Mouse (Mus musculus) CH12.LX (cell line): ENCODE data around the gene Gm853. TPM values are rescaled to one million over a fixed set of nuclear protein-coding genes. Genes with fewer than 3 reads are reported as not detected.

Experiments used
- DNase-seq: peaks from one replicate; pipeline ENCODE4 v3.0.0-alpha.2; 2013; ENCODE audit errors: extremely low read depth
- H3K27ac ChIP-seq: 2 replicates; pipeline ENCODE4 v1.5.1; 2012; ENCODE audit warnings: low read depth, mild to moderate bottlenecking, control low read depth, moderate library complexity; ENCODE audit not compliant: insufficient read depth
- H3K27me3 ChIP-seq: replicated peaks from 2 replicates; pipeline ENCODE3; 2012; ENCODE audit warnings: inconsistent platforms
- H3K36me3 ChIP-seq, 2 experiments: replicated peaks in 1 of 2; 2 replicates each; pipeline versions ENCODE3 to v1.6.1; 2012; ENCODE audit warnings: inconsistent platforms in 1 of 2, low read length in 1 of 2, mild to moderate bottlenecking in 1 of 2, mixed read lengths in 1 of 2, moderate library complexity in 1 of 2; ENCODE audit not compliant: control insufficient read depth in 1 of 2, insufficient read depth in 1 of 2
- H3K4me1 ChIP-seq, 2 experiments: 2 replicates each; pipeline ENCODE4 v1.6.1; 2012; ENCODE audit warnings: inconsistent platforms in 1 of 2, moderate library complexity in 1 of 2; ENCODE audit not compliant: insufficient read depth in 2 of 2, control insufficient read depth in 1 of 2
- H3K4me2 ChIP-seq: 2 replicates; pipeline ENCODE4 v1.6.1; 2012; ENCODE audit warnings: low read depth, mild to moderate bottlenecking, control low read depth; ENCODE audit not compliant: poor library complexity, insufficient read depth, severe bottlenecking
- H3K4me3 ChIP-seq, 3 experiments: fragments of 150-350 bp in 1 of 3; sonication (generic) in 1 of 3; replicated peaks in 1 of 3; 2 replicates each; pipeline versions ENCODE3 to v1.5.1; 2011 to 2012; ENCODE audit warnings: low read depth in 2 of 3, low read length in 2 of 3, mild to moderate bottlenecking in 2 of 3, moderate library complexity in 2 of 3, control low read depth in 1 of 3, improper control_type of control experiment in 1 of 3, inconsistent platforms in 1 of 3, mixed read lengths in 1 of 3; ENCODE audit not compliant: poor library complexity in 1 of 3
- H3K79me2 ChIP-seq: replicated peaks from 2 replicates; pipeline ENCODE4 v1.6.1; 2012; ENCODE audit warnings: mild to moderate bottlenecking, moderate library complexity; ENCODE audit not compliant: control insufficient read depth, poor library complexity, insufficient read depth, severe bottlenecking; ENCODE audit errors: extremely low read depth
- H3K9ac ChIP-seq: 2 replicates; pipeline ENCODE4 v1.6.1; 2012; ENCODE audit warnings: low read depth, mild to moderate bottlenecking, control low read depth, moderate library complexity; ENCODE audit not compliant: insufficient read depth
- H3K9me3 ChIP-seq: replicated peaks from 2 replicates; pipeline ENCODE3; 2012; ENCODE audit warnings: low read length, inconsistent platforms, mixed read lengths
- BHLHE40 ChIP-seq: IDR thresholded peaks from 2 replicates; pipeline ENCODE4 v1.6.1; 2011; ENCODE audit warnings: mild to moderate bottlenecking, low read depth, low read length, improper control_type of control experiment
- CHD2 ChIP-seq: IDR thresholded peaks from 2 replicates; pipeline ENCODE4 v1.6.1; 2011; ENCODE audit warnings: low read length, improper control_type of control experiment
- CTCF ChIP-seq, 2 experiments: IDR thresholded peaks in 1 of 2; conservative IDR thresholded peaks in 1 of 2; 2 replicates each; pipeline ENCODE4 v1.5.1; 2011 to 2012; ENCODE audit warnings: low read depth in 2 of 2, low read length in 2 of 2, improper control_type of control experiment in 1 of 2, inconsistent platforms in 1 of 2, mild to moderate bottlenecking in 1 of 2, moderate library complexity in 1 of 2
- E2F4 ChIP-seq: IDR thresholded peaks from 2 replicates; pipeline ENCODE4 v1.6.1; 2011; ENCODE audit warnings: low read depth, low read length, improper control_type of control experiment; ENCODE audit not compliant: insufficient replicate concordance
- ELF1 ChIP-seq: IDR thresholded peaks from 2 replicates; pipeline ENCODE4 v1.6.1; 2014; ENCODE audit warnings: low read depth, mild to moderate bottlenecking, inconsistent platforms, low read length, improper control_type of control experiment
- EP300 ChIP-seq: IDR thresholded peaks from 2 replicates; pipeline ENCODE4 v1.6.1; 2011; ENCODE audit warnings: low read length, improper control_type of control experiment
- GABPA ChIP-seq: IDR thresholded peaks from 2 replicates; pipeline ENCODE4 v1.6.1; 2012; ENCODE audit warnings: low read depth, low read length, improper control_type of control experiment, inconsistent platforms; ENCODE audit not compliant: insufficient replicate concordance
- JUN ChIP-seq: IDR thresholded peaks from 2 replicates; pipeline ENCODE4 v1.6.1; 2011; ENCODE audit warnings: low read depth, mild to moderate bottlenecking, low read length, improper control_type of control experiment, moderate library complexity; ENCODE audit not compliant: insufficient read depth
- JUND ChIP-seq: conservative IDR thresholded peaks from 2 replicates; pipeline ENCODE4 v1.6.1; 2011; ENCODE audit warnings: low read depth, low read length, improper control_type of control experiment
- KAT2A ChIP-seq: IDR thresholded peaks from 2 replicates; pipeline ENCODE4 v1.6.1; 2012; ENCODE audit warnings: low read length, improper control_type of control experiment, inconsistent platforms; ENCODE audit not compliant: insufficient replicate concordance
- MEF2A ChIP-seq: IDR thresholded peaks from 2 replicates; pipeline ENCODE4 v1.6.1; 2014; ENCODE audit warnings: low read depth, mild to moderate bottlenecking, inconsistent platforms, low read length, improper control_type of control experiment, borderline replicate concordance
- MXI1 ChIP-seq: IDR thresholded peaks from 2 replicates; pipeline ENCODE4 v1.6.1; 2011; ENCODE audit warnings: mild to moderate bottlenecking, low read depth, low read length, improper control_type of control experiment
- MYC ChIP-seq: IDR thresholded peaks from 2 replicates; pipeline ENCODE4 v1.6.1; 2011; ENCODE audit warnings: low read depth, mild to moderate bottlenecking, improper control_type of control experiment, low read length
- NELFE ChIP-seq: IDR thresholded peaks from 2 replicates; pipeline ENCODE4 v1.6.1; 2011; ENCODE audit warnings: low read depth, low read length, improper control_type of control experiment
- NRF1 ChIP-seq: IDR thresholded peaks from 2 replicates; pipeline ENCODE4 v1.6.1; 2014; ENCODE audit warnings: low read depth, mild to moderate bottlenecking, inconsistent platforms, low read length, improper control_type of control experiment, moderate library complexity
- PAX5 ChIP-seq: IDR thresholded peaks from 2 replicates; pipeline ENCODE4 v1.6.1; 2012; ENCODE audit warnings: low read length, inconsistent platforms, mixed read lengths
- SIN3A ChIP-seq: IDR thresholded peaks from 2 replicates; pipeline ENCODE4 v1.6.1; 2012; ENCODE audit warnings: low read length, improper control_type of control experiment, inconsistent platforms
- SMC3 ChIP-seq: IDR thresholded peaks from 2 replicates; pipeline ENCODE4 v1.6.1; 2011; ENCODE audit warnings: low read depth, low read length, improper control_type of control experiment
- TBP ChIP-seq: conservative IDR thresholded peaks from 2 replicates; pipeline ENCODE4 v1.6.1; 2011; ENCODE audit warnings: low read depth, low read length, improper control_type of control experiment
- UBTF ChIP-seq: IDR thresholded peaks from 2 replicates; pipeline ENCODE4 v1.6.1; 2012; ENCODE audit warnings: low read depth, mild to moderate bottlenecking, inconsistent platforms, low read length, improper control_type of control experiment, moderate library complexity
- USF1 ChIP-seq: IDR thresholded peaks from 2 replicates; pipeline ENCODE4 v1.6.1; 2014; ENCODE audit warnings: low read depth, mild to moderate bottlenecking, inconsistent platforms, low read length, improper control_type of control experiment
- USF2 ChIP-seq: conservative IDR thresholded peaks from 2 replicates; pipeline ENCODE4 v1.6.1; 2011; ENCODE audit warnings: low read depth, low read length, improper control_type of control experiment
- ZKSCAN1 ChIP-seq: IDR thresholded peaks from 2 replicates; pipeline ENCODE4 v1.6.1; 2012; ENCODE audit warnings: low read depth, inconsistent platforms, low read length, improper control_type of control experiment, borderline replicate concordance
- ZMIZ1 ChIP-seq: IDR thresholded peaks from 2 replicates; pipeline ENCODE4 v1.6.1; 2012; ENCODE audit warnings: low read depth, mild to moderate bottlenecking, inconsistent platforms, low read length, improper control_type of control experiment
- dilution Hi-C: fragments of 300-500 bp; cut with MboI; formaldehyde crosslinking; loops from 2 replicates; pipeline ENCODE4 v1.14.3; 2020; ENCODE audit warnings: low sequenced_read_pairs; ENCODE audit not compliant: extremely low pct_unique_long_range_greater_than_20kb, extremely low pct_ligation_motif_present
- in situ Hi-C: fragments of 300-500 bp; cut with MboI; formaldehyde crosslinking; loops from 3 replicates; pipeline ENCODE4 v1.14.3; 2019; ENCODE audit warnings: low sequenced_read_pairs, low pct_ligation_motif_present, low pct_unique_long_range_greater_than_20kb, mixed read lengths
- polyA plus RNA-seq: library from polyadenylated mRNA; unstranded; fragments of >175 nt; gene quantifications from 2 replicates; pipeline ENCODE4 v1.2.1, GENCODE M21; 2012; ENCODE audit warnings: low read depth; ENCODE audit not compliant: insufficient read length
- total RNA-seq, 2 experiments: library from RNA; depleted of rRNA; stranded (reverse); fragments of 300-350 nt in 1 of 2; fragments of >200 nt in 1 of 2; gene quantifications; 2 replicates each; pipeline ENCODE4 v1.2.3; 2012 to 2014

The Gm853 gene
- total and polyA plus RNA-seq, 3 experiments: not detected

DNA sequence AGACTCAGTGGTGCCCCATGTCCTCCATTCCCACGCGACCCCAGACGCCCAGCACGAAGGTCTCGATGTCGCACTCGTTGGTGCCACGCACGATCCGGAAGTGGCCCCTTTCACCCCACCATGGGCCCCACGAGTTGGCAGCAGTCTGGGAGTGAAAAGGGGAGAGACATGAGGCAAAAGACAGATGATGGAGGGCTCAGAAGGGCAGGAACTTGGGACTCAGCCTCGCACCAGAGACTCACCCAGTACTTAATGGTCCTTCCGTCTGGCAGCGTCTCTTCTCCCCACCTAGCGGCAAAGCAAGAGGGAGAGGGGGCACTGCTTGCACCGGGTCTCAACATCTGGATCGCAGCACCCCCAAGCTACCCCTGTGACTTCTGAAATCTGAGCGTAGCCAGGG is 56.1 kb downstream of the Gm853 start:
- H3K79me2 ChIP-seq: no peaks in the 10 kb centered on the region
- in situ Hi-C loops: no loop called here

DNA sequence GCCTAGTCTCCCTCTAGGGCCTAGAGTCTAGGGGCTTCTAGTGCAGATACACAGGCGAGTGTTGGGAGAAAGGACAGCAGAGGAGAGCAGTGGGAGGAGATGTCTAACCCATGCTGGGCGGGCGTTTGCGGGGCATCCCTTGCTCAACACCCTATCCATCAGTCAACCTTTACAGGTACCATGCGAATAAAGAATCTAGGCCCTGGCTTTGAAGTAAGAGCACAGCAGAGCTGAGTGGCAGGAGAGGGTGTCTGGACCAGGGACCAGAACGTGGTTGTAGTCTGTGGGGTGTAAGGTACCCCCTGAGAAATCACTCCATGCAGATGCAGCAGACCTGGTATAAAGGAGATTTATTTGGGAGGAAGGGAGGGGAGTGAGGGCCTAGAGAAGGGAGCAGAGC is 58.1 kb downstream of the Gm853 start:
- no peak for TF ChIP-seq ZMIZ1
- no peak for TF ChIP-seq JUND
- TF ChIP-seq SMC3: no peak
- no peak for TF ChIP-seq CTCF (conservative IDR thresholded peaks at IDR 0.05 in 1 of 2, IDR thresholded peaks at IDR 0.05 in 1 of 2; ENCODE audit: low read depth in 2 of 2, low read length in 2 of 2)
- TF ChIP-seq CHD2: no peak
- TF ChIP-seq USF1: no peak
- no peak for TF ChIP-seq EP300
- TF ChIP-seq NELFE: no peak
- TF ChIP-seq USF2: no peak
- TF ChIP-seq UBTF: no peak
- no peak for TF ChIP-seq NRF1
- no peak for TF ChIP-seq KAT2A
- TF ChIP-seq PAX5: no peak
- no peak for TF ChIP-seq MEF2A
- in situ Hi-C loops (no loop called here), dilution Hi-C loops (no loop called here)
- Histone ChIP-seq H3K27ac (no peak overlapping the region), H3K9me3 (no peaks in the 10 kb centered on the region), H3K9ac (no peak overlapping the region), H3K36me3 (no peaks in the 10 kb centered on the region), H3K4me2 (no peak overlapping the region), H3K27me3 (peaks cover 92% of the 10 kb centered on the region), H3K79me2 (no peaks in the 10 kb centered on the region), H3K4me3 (no peak overlapping the region), H3K4me1 (peaks cover 6 to 8% of the 10 kb centered on the region in 2 experiments)
- no peak for DNase-seq

More for the DNA sequence above, 56.1 kb downstream of the Gm853 start:
- Histone ChIP-seq H3K4me3 (no peak overlapping the region), H3K36me3 (no peaks in the 10 kb centered on the region), H3K9me3 (no peaks in the 10 kb centered on the region), H3K27me3 (peaks cover 92% of the 10 kb centered on the region), H3K4me1 (peaks cover 6 to 8% of the 10 kb centered on the region in 2 experiments), H3K9ac (no peak overlapping the region), H3K4me2 (no peak overlapping the region), H3K27ac (no peak overlapping the region)
- DNase-seq: no peak
- dilution Hi-C loops: no loop called here
- no peak for TF ChIP-seq MXI1
- no peak for TF ChIP-seq KAT2A
- no peak for TF ChIP-seq SIN3A
- TF ChIP-seq GABPA: no peak
- TF ChIP-seq USF1: no peak
- TF ChIP-seq E2F4: no peak
- no peak for TF ChIP-seq ELF1
- no peak for TF ChIP-seq JUN
- TF ChIP-seq UBTF: no peak
- TF ChIP-seq SMC3: no peak
- TF ChIP-seq EP300: no peak
- TF ChIP-seq MYC: no peak
- TF ChIP-seq ZKSCAN1: no peak
- TF ChIP-seq TBP: no peak
- no peak for TF ChIP-seq ZMIZ1
- no peak for TF ChIP-seq BHLHE40
